Mouse (Mus musculus) embryonic facial prominence, embryonic 11.5 days (tissue): ENCODE results near the gene Aup1. TPM values are rescaled to one million over a fixed set of nuclear protein-coding genes. Genes with fewer than 3 reads are reported as not detected.

Source experiments
- ATAC-seq: fragments of 200-750 bp; cut with Nextera tagmentation; replicated peaks from 2 replicates; pipeline ENCODE4 v1.8.0; 2017; ENCODE audit warnings: low read depth; ENCODE audit not compliant: insufficient number of reproducible peaks, low FRiP score, low TSS enrichment
- DNase-seq: peaks from one replicate; pipeline ENCODE4 v3.0.0-alpha.2; 2015; ENCODE audit warnings: low spot score
- H3K27ac ChIP-seq: fragments of 300-500 bp; sonication (generic); replicated peaks from 2 replicates; pipeline ENCODE4 v1.5.1; 2014; ENCODE audit warnings: mild to moderate bottlenecking, low read depth, low read length, control low read depth
- H3K27me3 ChIP-seq: fragments of 300-500 bp; sonication (generic); 2 replicates; pipeline ENCODE4 v1.6.1; 2014; ENCODE audit warnings: mild to moderate bottlenecking, low read length, moderate library complexity, mixed read lengths; ENCODE audit not compliant: control insufficient read depth, insufficient read depth
- H3K36me3 ChIP-seq: fragments of 300-500 bp; sonication (generic); replicated peaks from 2 replicates; pipeline ENCODE4 v1.6.1; 2014; ENCODE audit warnings: low read depth, mild to moderate bottlenecking, low read length, moderate library complexity, mixed read lengths; ENCODE audit not compliant: control insufficient read depth, insufficient read depth
- H3K4me1 ChIP-seq: fragments of 300-500 bp; sonication (generic); 2 replicates; pipeline ENCODE4 v1.6.1; 2014; ENCODE audit warnings: low read length, mixed read lengths; ENCODE audit not compliant: control insufficient read depth, insufficient read depth
- H3K4me2 ChIP-seq: fragments of 300-500 bp; sonication (generic); 2 replicates; pipeline ENCODE4 v1.6.1; 2014; ENCODE audit warnings: low read depth, mild to moderate bottlenecking, control low read depth, low read length, moderate library complexity
- H3K4me3 ChIP-seq: fragments of 300-500 bp; sonication (generic); 2 replicates; pipeline ENCODE4 v1.5.1; 2014; ENCODE audit warnings: low read depth, low read length, control low read depth
- H3K9ac ChIP-seq: fragments of 300-500 bp; sonication (generic); replicated peaks from 2 replicates; pipeline ENCODE4 v1.6.1; 2014; ENCODE audit warnings: mild to moderate bottlenecking, control low read depth, low read length
- H3K9me3 ChIP-seq: fragments of 300-500 bp; sonication (generic); replicated peaks from 2 replicates; pipeline ENCODE4 v1.6.1; 2016; ENCODE audit warnings: mild to moderate bottlenecking, low read length, inconsistent platforms, mixed read lengths; ENCODE audit not compliant: control insufficient read depth
- WGBS: fragments of 180-500 bp; shearing (Covaris S2); extraction: QIAGEN DNeasy Blood & Tissue Kit; methylation state at CpG from one replicate; pipeline ENCODE4 v1.1.7; 2014; 5-methylcytosine and 5-hydroxymethylcytosine counted together
- polyA plus RNA-seq: library from polyadenylated mRNA; unstranded; fragments of >200 nt; fragmentation: Nextera tagmentation; extraction: Ambion mirVana; gene quantifications from 2 replicates; pipeline ENCODE4 v1.2.1, GENCODE M21; 2014

Gene Aup1
- polyA plus RNA-seq, 1 experiment from 2014 or later: 105 TPM

DNA sequence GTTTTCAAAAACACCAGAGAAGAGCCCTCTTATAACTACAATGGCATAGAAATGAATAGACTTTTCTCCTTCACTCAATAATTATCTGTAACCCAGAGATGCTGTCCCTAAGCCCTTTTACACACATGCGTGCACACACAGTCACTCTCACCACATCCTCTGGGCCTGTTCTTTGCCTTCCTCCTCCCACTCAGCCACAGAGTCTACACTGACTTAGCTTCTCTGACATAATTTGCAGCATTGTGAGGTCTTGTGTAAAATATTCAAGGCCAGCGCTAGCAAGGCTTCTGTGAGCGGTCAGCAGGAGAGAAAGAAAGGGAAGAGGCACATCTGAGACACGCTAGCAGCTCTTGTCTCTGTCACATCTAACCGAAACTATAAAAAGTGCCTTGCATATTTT is 40.9 kb upstream of the Aup1 start:
- H3K27ac ChIP-seq: no peak overlapping the region
- ATAC-seq: no peak

DNA sequence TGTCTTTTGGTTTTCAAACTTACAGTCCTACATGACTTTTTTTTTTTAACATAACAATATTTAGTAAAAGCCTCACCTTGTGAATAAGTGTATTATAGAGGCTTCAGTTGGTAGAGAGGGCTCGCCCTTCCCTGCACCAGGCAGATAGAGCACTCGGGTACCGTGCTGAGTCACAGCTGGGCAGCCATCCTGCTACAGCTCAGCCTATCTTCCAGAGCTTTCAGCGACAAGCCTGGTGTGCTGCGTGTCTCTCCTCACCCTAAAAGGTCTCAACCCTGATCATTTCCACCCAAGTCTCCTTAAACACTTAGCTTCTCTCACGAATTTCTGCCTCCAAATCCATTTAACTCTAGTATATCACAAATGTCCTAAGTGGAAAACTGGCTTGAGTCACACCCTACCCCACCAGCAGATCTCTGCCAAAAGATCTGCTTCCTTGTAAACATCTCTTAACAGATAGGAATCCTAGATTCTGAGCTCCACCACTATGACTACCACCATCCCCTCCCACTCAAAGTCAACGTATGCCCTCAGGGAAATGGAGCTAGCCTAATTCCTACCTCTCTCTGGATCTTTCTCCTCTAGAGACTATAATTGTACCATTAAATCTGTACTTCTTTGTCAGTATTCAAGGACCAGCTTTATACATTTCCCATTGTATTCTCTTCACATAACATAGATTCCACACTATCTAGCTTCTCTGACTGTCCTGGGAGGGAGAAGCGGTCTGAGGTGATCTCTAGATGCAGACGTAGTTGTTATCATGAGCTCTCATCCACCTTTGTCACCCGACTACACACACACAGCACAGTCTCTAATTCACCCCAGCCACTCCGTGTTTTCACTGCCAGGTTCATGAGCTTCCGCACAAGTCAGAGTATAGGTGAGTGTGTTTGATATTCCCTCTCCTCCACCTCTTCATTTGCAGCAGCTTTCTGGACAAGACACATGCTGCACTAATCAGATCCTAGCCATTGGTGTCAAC is 39.5 kb upstream of the Aup1 start:
- no peaks in the 10 kb centered on the region for H3K4me1 ChIP-seq
- H3K36me3 ChIP-seq: no peaks in the 10 kb centered on the region
- H3K27ac ChIP-seq: no peak overlapping the region
- DNase-seq: no peak
- no peaks in the 10 kb centered on the region for H3K27me3 ChIP-seq
- WGBS: 70% methylated on average over 12 of the region's 12 CpGs
- no peaks in the 10 kb centered on the region for H3K9me3 ChIP-seq
- no peak overlapping the region for H3K4me2 ChIP-seq
- H3K9ac ChIP-seq: no peak overlapping the region
- H3K4me3 ChIP-seq: no peak overlapping the region
- no peak for ATAC-seq

More for the DNA sequence above, 40.9 kb upstream of the Aup1 start:
- no peaks in the 10 kb centered on the region for H3K9me3 ChIP-seq
- H3K4me1 ChIP-seq: no peaks in the 10 kb centered on the region
- H3K36me3 ChIP-seq: no peaks in the 10 kb centered on the region
- H3K4me3 ChIP-seq: no peak overlapping the region
- H3K4me2 ChIP-seq: no peak overlapping the region
- WGBS: 79% methylated on average over 5 of the region's 5 CpGs
- no peak for DNase-seq
- H3K27me3 ChIP-seq: no peaks in the 10 kb centered on the region
- no peak overlapping the region for H3K9ac ChIP-seq

GRCm38 (mm10) chr6:83015749-83016148 is 38.6 kb upstream of the Aup1 start:
- Histone ChIP-seq H3K4me2 (no peak overlapping the region), H3K9me3 (no peaks in the 10 kb centered on the region), H3K36me3 (no peaks in the 10 kb centered on the region), H3K27me3 (no peaks in the 10 kb centered on the region), H3K27ac (no peak overlapping the region), H3K4me3 (no peak overlapping the region), H3K9ac (no peak overlapping the region), H3K4me1 (no peaks in the 10 kb centered on the region)
- ATAC-seq (no peak), DNase-seq (no peak)
- 81% methylated on average over 2 of the region's 2 CpGs for WGBS

GRCm38 (mm10) chr6:83017190-83017589 is 37.1 kb upstream of the Aup1 start:
- no peak for ATAC-seq
- Histone ChIP-seq H3K27me3 (no peaks in the 10 kb centered on the region), H3K9me3 (no peaks in the 10 kb centered on the region), H3K27ac (no peak overlapping the region), H3K9ac (no peak overlapping the region), H3K36me3 (no peaks in the 10 kb centered on the region), H3K4me3 (no peak overlapping the region), H3K4me2 (no peak overlapping the region), H3K4me1 (no peaks in the 10 kb centered on the region)
- no peak for DNase-seq
- 52% methylated on average over 3 of the region's 3 CpGs for WGBS

GRCm38 (mm10) chr6:83019044-83019443 is 35.3 kb upstream of the Aup1 start:
- H3K27ac ChIP-seq: no peak overlapping the region
- no peak overlapping the region for H3K4me2 ChIP-seq
- DNase-seq: no peak
- no peaks in the 10 kb centered on the region for H3K36me3 ChIP-seq
- H3K4me1 ChIP-seq: no peaks in the 10 kb centered on the region
- H3K27me3 ChIP-seq: no peaks in the 10 kb centered on the region
- H3K4me3 ChIP-seq: no peak overlapping the region
- no peaks in the 10 kb centered on the region for H3K9me3 ChIP-seq
- 75% methylated on average over 3 of the region's 3 CpGs for WGBS
- no peak overlapping the region for H3K9ac ChIP-seq
- no peak for ATAC-seq

DNA sequence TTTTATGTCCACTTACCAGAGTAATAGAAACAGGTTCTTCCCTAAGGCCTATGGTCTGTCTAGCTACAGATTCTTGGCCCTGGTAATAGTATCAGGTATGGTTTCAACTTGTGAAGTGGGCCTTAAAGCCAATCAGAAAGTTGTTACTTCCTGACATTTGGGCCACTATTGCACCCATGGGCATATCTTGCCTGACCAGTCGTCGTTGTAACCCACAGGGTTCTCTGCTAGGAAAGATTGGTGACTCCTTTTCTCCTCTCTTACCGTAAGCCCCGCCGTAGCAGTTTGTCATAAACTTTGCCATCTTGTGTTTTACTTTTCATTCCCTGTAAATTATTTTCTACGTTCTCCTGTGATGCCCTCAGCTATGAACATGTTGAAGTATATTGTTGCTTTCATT is 34.2 kb upstream of the Aup1 start:
- H3K9me3 ChIP-seq: no peaks in the 10 kb centered on the region
- 85% methylated on average over 6 of the region's 6 CpGs for WGBS
- no peak for DNase-seq

DNA sequence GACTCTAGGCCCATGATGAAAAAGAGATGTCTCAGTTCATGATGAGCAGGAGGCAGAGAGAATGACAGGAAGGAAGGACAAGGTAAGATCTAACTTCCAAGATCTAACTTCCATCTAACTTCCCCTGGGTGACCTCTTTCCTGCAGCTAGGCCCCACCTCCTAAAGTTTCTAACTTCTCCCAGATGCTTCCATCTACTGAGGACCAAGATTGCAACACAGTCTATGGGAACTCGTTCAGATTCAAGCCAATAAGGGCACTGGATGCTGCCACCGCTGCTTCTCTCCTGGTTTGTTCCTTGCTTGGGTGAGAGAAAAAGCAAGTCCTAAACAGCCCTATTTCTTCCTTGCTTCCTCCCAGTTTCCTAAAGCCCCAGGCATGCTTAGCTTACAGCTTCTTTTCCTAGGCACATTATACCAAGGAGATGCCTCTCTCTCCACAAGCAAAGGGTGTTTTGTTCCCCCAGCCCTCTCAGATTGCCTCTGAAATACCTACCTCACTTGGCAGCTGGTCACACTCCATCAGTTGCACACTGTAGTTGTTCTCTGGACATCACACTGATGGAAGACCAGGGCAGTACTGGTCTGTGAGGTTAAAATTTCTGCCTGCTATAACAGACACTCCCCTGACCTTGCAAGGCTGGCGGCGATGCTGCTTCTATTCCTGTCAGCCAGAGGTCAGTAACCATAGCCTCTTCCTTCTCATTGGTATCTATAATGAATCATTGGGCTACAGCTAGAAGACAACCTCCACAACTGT is 33.3 kb upstream of the Aup1 start:
- no peaks in the 10 kb centered on the region for H3K27me3 ChIP-seq
- H3K4me2 ChIP-seq: no peak overlapping the region
- H3K27ac ChIP-seq: no peak overlapping the region
- no peaks in the 10 kb centered on the region for H3K9me3 ChIP-seq
- no peak overlapping the region for H3K9ac ChIP-seq
- no peak for DNase-seq
- H3K4me3 ChIP-seq: no peak overlapping the region
- no peaks in the 10 kb centered on the region for H3K36me3 ChIP-seq
- WGBS: 73% methylated on average over 4 of the region's 4 CpGs
- H3K4me1 ChIP-seq: no peaks in the 10 kb centered on the region
- ATAC-seq: no peak

More for the DNA sequence above, 34.2 kb upstream of the Aup1 start:
- Histone ChIP-seq H3K27me3 (no peaks in the 10 kb centered on the region), H3K4me2 (no peak overlapping the region), H3K4me3 (no peak overlapping the region), H3K9ac (no peak overlapping the region), H3K4me1 (no peaks in the 10 kb centered on the region), H3K27ac (no peak overlapping the region), H3K36me3 (no peaks in the 10 kb centered on the region)
- no peak for ATAC-seq

- Histone ChIP-seq H3K9ac (no peak overlapping the region), H3K27ac (no peak overlapping the region), H3K4me2 (no peak overlapping the region), H3K4me1 (no peaks in the 10 kb centered on the region), H3K9me3 (no peaks in the 10 kb centered on the region), H3K4me3 (no peak overlapping the region), H3K27me3 (no peaks in the 10 kb centered on the region), H3K36me3 (no peaks in the 10 kb centered on the region)
- 89% methylated on average over 9 of the region's 9 CpGs for WGBS
- no peak for ATAC-seq
- DNase-seq: no peak
Observed at GRCm38 (mm10) chr6:83023008-83023407, 31.3 kb upstream of the Aup1 start.
